Mouse (Mus musculus): ENCODE results near the gene Acox3.

Gene Acox3

DNA sequence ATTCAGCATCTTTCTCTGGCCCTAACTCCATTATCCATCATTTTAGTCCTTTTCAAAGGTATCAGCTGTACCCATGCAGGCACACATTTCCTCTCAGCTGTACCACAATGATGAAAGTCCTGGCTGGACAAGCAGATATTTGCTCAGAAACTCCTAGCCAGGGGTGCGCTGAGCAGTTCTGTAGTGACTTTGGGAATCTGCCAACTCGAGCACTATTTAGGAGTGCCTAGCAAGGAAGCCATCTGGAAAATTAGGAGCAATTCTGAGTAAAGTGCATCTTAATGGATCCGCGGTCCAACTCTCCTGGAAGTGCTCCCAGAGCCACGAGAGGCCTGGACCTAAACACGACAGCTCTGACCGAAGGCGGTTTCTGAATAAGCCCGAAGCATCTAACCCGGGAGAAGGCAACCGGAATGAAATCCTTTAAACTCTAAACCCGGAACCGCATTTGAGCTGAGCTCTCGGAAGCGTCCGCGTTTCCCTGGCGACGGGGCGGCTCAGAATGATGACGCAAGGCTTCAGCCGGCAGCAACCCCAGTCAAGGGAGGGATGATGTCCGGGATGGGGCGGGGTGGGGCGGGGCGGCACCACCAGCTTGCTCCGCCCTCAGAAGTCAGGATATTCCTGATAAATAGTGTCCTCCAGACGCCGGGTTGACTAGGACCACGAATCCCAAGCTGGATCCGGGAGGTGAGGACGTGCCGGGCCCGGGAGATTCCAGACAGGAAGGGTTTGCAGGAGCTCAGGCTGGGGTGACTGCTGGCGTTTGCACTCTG lies at the start of gene Acox3:
Gene Acox3, plus strand, starts transcription at position 596 of the 776 bp plus-strand sequence.
- peak; percentile 97 to 98 for DNase-seq

GRCm38 (mm10) chr5:35536271-35536670 lies 46.6 kb upstream of the Acox3 start:
- DNase-seq, result no peak

DNA sequence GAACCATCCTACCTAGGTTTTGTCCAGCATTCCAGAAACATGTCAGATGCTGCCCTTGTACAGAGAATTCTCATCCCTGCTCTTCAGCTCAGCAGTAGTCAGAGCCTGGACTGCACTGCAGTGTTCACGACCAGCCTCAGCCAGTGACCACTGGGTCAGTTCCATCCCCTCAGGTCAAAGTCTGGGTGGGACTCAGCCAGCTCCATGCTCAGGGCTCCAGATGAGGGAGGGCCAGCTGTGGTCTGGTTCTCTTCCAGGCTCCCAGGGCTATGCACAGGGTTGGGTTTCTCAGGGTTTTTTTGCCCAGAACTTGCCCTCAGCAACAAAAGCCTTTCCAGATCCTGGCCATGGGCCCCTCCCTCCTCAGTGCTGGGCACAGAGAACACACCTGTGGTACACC lies 45.4 kb upstream of the Acox3 start:
- no peak for DNase-seq

GRCm38 (mm10) chr5:35538022-35538421 lies 44.8 kb upstream of the Acox3 start:
- no peak for DNase-seq

- no peak for DNase-seq
These were observed 43.3 kb upstream of the Acox3 start for GRCm38 (mm10) chr5:35539576-35539975.

- DNase-seq, result no peak
These were observed 42.3 kb upstream of the Acox3 start for GRCm38 (mm10) chr5:35540555-35540954.

DNA sequence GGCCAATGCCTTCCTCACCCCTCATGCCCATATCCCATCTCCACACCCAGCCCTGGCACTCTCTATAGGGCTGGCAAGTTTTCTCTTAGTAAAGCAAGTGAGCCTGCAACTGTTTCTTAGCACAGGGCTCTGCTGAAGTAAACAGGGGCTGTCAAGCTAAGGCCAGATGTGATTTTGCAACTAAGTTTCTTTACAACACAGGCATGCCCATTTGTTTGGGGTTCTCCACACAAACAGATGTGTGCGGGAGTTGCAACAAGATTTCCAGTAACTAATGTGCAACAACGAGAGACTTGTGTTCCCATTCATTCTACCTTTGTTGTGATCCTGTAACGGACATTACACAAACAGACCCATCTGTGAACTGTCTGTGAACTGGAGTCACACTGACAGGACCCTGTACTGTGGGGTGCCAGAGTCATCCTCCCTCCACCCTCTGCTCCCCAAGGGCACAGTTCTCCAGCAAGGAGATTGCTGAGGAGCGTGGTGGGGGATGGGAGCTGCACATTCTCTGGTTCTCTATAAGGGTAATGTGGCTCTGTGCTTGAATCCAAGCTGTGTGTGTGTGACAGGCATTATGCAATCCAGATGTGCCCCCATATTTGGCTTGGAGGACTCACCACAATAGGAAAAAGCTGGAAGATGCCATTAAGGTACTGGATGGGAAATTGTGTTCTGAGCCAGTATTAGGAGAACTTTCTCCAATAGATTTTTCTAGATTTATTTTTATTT lies 41.6 kb upstream of the Acox3 start:
- DNase-seq, result no peak

DNA sequence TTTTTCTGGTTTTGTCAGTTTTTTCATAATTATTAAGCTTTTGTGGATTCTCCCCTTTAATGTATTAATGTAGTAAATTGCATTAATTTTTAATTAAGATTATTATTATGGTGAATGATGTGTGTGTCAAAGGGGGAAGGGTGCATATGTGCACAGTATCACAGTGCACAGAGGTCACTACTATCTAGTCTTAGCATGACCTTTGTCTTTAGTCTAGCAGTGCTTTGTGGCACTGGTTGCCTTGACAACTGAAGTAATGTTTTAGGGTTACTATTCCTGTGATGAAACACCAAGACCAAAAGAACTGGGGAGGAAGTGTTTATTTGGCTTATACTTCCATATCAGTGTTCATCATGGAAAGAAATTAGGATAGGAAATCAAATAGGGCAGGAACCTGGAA lies 36.7 kb upstream of the Acox3 start:
- no peak for DNase-seq

DNA sequence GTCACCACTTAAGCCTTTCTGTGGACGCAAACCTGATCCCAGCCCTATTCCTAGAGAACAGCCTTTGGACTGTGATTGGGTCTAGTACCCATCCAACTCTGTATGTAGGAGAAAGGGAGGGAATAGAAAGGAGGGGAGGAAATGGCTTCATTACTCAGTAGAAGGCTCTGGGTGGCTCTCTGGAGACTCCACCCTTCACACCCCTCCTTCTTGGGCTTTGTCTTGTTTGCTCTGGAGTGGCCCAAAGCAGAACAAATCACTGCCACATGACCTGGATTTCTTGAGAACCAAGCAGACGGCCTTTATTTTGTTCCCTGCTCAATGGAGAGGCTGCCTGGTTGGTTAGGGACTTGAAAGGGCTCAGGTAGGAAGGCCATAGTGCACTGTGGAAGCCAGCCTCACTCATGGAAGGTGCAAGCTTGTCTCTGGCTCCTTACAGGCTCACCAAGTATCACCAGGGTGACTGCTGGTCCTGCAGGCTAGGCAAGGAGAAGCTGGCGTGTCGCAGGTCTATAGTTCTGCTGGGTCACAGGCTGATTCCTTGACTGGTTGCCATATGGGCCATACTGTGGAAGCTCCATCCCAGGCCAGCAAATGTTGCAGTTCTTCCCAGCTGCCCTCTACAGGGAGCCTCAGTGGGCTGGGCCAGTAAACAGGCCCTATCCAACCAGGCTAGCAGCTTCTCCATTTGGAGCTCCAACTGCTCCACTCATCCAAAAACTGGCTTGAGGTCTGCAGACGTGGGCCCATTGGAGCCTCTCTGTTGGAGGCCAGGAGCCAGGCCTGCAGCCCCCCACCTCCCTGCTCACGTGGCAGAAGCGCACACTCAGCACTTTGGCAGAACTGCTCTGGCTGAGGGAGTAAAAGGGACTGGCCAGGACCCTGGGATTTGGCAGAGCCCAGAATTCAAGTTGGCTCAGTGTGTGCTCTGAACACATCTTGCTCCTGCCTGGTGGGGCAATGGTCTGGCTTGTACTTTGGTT lies 30.7 kb upstream of the Acox3 start:
- peak; percentile 78 to 88 for DNase-seq

DNA sequence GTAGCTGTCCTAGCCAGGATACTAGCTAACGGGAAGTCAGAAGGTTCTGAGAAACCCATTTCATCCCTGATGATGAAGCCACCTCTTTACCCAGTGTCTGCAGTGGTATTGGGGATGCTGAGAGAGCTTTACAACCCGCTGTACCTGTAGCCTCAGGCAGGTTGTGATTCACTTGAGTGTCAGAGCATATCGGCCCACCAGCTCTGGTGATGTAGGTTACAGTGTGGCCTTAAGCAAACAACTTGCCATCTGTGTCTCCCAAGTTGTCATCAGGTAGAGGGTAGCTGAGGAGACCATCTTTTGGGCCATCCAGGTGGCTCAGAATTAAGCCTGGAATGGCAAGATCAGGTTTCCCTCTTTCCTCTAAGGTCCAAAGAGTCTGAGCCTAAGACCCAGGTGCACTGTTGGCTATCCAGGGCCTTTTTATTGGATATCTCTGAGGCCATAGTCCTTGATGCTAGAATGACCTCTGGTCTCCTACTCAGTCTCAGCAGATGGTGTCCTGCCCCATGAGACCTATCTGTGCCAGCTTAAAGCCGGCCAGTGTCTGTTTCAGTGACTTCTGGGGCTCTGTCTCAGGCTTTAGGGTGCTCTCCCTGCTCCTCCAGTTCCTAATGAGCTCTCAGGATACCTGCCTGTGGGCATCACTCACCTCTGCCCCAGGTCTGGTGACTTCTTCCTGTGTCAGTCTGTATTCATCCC lies 29.9 kb upstream of the Acox3 start:
- DNase-seq, result peak; percentile 51 to 63

- DNase-seq, result no peak
These were observed 26.4 kb upstream of the Acox3 start for GRCm38 (mm10) chr5:35556393-35556792.

- peak in 1 of 2 experiments; percentile 37 for DNase-seq
These were observed 24.8 kb upstream of the Acox3 start for GRCm38 (mm10) chr5:35557946-35558621.

DNA sequence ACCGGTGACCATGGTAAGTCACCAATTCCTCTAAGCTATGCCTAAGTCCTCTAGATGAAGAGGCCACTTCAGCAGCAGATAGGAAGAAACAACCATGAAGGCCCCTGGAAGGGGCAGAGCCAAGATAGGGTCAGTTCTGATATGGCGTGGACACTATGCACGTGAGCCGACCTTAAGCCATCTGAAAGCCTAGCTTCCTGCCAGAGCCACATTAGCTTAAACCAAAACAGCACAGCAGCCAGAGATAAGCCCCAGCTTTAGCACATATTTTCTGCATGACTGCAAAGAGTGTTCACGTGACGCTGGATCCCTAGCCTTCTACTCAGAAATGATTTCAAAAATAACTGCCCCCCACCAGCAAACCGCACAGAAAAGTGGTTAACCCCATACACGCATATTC lies 23.4 kb upstream of the Acox3 start:
- no peak for DNase-seq

GRCm38 (mm10) chr5:35562616-35563015 lies 20.2 kb upstream of the Acox3 start:
- DNase-seq, result no peak

GRCm38 (mm10) chr5:35563449-35563848 lies 19.4 kb upstream of the Acox3 start:
- peak; percentile 91 to 95 for DNase-seq

- no peak for DNase-seq
These were observed 17.6 kb upstream of the Acox3 start for GRCm38 (mm10) chr5:35565217-35565616.

- DNase-seq, result no peak
These were observed 16.2 kb upstream of the Acox3 start for GRCm38 (mm10) chr5:35566632-35567031.

- DNase-seq, result no peak
These were observed 11.3 kb upstream of the Acox3 start for GRCm38 (mm10) chr5:35571546-35571945.

DNA sequence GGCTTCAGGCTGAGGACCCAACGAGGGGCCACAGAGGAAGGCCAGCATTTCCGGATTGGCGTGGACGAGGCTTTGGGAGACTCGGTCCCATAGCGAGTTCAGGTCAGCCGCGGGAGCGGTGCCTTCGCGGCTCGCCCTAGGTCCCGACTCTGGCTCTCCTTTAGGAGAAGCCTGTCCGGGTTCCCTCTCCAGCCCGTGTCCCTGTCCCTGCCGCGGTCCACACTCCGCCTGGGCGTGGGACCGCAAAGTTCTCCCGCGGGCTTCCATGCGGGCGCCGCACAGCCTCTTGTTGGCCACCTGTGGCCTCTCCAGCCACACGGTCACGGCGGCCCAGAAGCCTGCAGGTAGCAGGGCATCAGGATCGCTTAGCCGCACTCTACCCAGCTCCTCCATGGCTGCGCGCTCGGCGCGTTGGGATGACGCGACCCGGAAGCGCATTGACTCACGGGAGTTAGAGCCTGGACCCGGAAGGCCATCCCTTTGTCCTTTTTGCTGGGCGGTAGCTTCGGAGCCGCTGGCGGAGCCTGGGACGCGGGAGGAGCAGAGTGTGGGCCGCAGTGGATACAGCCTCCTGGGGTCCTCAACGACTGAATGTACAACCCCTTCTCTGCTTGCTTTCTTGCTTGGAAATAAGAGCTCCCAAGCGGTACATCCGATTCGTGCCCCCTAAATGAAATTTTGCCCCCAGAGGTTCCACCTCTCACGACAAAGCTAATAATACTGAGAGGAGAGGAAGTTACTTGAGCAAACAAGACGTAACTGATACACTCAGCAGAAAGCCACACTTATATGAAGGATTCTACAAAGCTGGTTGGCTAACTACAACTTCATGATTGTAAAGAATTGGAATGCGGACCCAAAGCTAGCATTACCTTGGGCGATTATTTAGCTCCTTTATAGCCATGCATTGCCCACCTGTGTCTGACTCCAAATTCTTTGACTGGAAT lies 7.9 kb upstream of the Acox3 start, which contains the start of gene Trmt44:
Gene Trmt44, minus strand, starts transcription at position 418 of the 947 bp plus-strand sequence.
- DNase-seq, result peak; percentile 95 to 97

- no peak for DNase-seq
These were observed 6.3 kb upstream of the Acox3 start for GRCm38 (mm10) chr5:35576409-35577020.

All from cerebellum, postnatal 10 days (tissue).